Mouse (Mus musculus): ENCODE measurements around the gene Ptprt. TPM values are rescaled to one million over a fixed set of nuclear protein-coding genes. Genes with fewer than 3 reads are reported as not detected.

Ptprt gene
- polyA plus RNA-seq, 1 experiment from 2014 or later, result 14.0 TPM

GRCm38 (mm10) chr2:162581651-162582050 lies 79.3 kb downstream of the Ptprt start:
- Histone ChIP-seq H3K4me2 (no peak overlapping the region), H3K27me3 (replicated peaks) (no peaks in the 10 kb centered on the region), H3K9me3 (replicated peaks) (no peaks in the 10 kb centered on the region), H3K4me1 (no peaks in the 10 kb centered on the region), H3K27ac (replicated peaks) (no peak overlapping the region), H3K36me3 (no peaks in the 10 kb centered on the region), H3K4me3 (replicated peaks) (no peak overlapping the region), H3K9ac (replicated peaks) (no peak overlapping the region)
- 80% methylated on average over 4 of the region's 4 CpGs for WGBS
- no peak for ATAC-seq (ENCODE audit: low FRiP score)

- no peak overlapping the region for H3K27ac ChIP-seq (replicated peaks)
- WGBS, result 94% methylated on average over 7 of the region's 7 CpGs
- H3K4me1 ChIP-seq, result 0 out of 2 replicates have a peak, but pooled peaks cover 3% of the 10 kb centered on the region
- H3K27me3 ChIP-seq (replicated peaks), result no peaks in the 10 kb centered on the region
- H3K9ac ChIP-seq (replicated peaks), result no peak overlapping the region
- H3K36me3 ChIP-seq, result no peaks in the 10 kb centered on the region
- H3K9me3 ChIP-seq (replicated peaks), result no peaks in the 10 kb centered on the region
- ATAC-seq (ENCODE audit: low FRiP score), result no peak
- H3K4me3 ChIP-seq (replicated peaks), result no peak overlapping the region
- no peak overlapping the region for H3K4me2 ChIP-seq
Observed at GRCm38 (mm10) chr2:162577819-162578218, 83.1 kb downstream of the Ptprt start.

GRCm38 (mm10) chr2:162572851-162573250 lies 88.1 kb downstream of the Ptprt start:
- H3K9me3 ChIP-seq (replicated peaks), result no peaks in the 10 kb centered on the region
- no peak for ATAC-seq (ENCODE audit: low FRiP score)
- no peaks in the 10 kb centered on the region for H3K36me3 ChIP-seq
- H3K27ac ChIP-seq (replicated peaks), result no peak overlapping the region
- H3K4me1 ChIP-seq, result 0 out of 2 replicates have a peak, but pooled peaks cover 3% of the 10 kb centered on the region
- H3K9ac ChIP-seq (replicated peaks), result no peak overlapping the region
- H3K4me2 ChIP-seq, result no peak overlapping the region
- 79% methylated on average over 2 of the region's 2 CpGs for WGBS
- H3K27me3 ChIP-seq (replicated peaks), result no peaks in the 10 kb centered on the region
- no peak overlapping the region for H3K4me3 ChIP-seq (replicated peaks)

GRCm38 (mm10) chr2:162571037-162571436 lies 89.9 kb downstream of the Ptprt start:
- no peak for ATAC-seq (ENCODE audit: low FRiP score)
- 93% methylated on average over 12 of the region's 12 CpGs for WGBS

GRCm38 (mm10) chr2:162568308-162569100 lies 92.4 kb downstream of the Ptprt start:
- H3K27ac ChIP-seq (replicated peaks), result no peak overlapping the region
- H3K4me3 ChIP-seq (replicated peaks), result no peak overlapping the region
- no peaks in the 10 kb centered on the region for H3K36me3 ChIP-seq
- H3K27me3 ChIP-seq (replicated peaks), result no peaks in the 10 kb centered on the region
- H3K4me1 ChIP-seq, result no peaks in the 10 kb centered on the region
- no peak overlapping the region for H3K4me2 ChIP-seq
- ATAC-seq (ENCODE audit: low FRiP score), result no peak
- no peaks in the 10 kb centered on the region for H3K9me3 ChIP-seq (replicated peaks)
- WGBS, result 68% methylated on average over 6 of the region's 6 CpGs
- no peak overlapping the region for H3K9ac ChIP-seq (replicated peaks)

More at GRCm38 (mm10) chr2:162571037-162571436, 89.9 kb downstream of the Ptprt start:
- Histone ChIP-seq H3K36me3 (no peaks in the 10 kb centered on the region), H3K4me3 (replicated peaks) (no peak overlapping the region), H3K9me3 (replicated peaks) (no peaks in the 10 kb centered on the region), H3K4me2 (no peak overlapping the region), H3K27me3 (replicated peaks) (no peaks in the 10 kb centered on the region), H3K27ac (replicated peaks) (no peak overlapping the region), H3K4me1 (no peaks in the 10 kb centered on the region), H3K9ac (replicated peaks) (no peak overlapping the region)

- H3K9me3 ChIP-seq (replicated peaks), result no peaks in the 10 kb centered on the region
- no peak overlapping the region for H3K9ac ChIP-seq (replicated peaks)
- H3K4me3 ChIP-seq (replicated peaks), result no peak overlapping the region
- WGBS, result 71% methylated on average over 8 of the region's 8 CpGs
- no peaks in the 10 kb centered on the region for H3K36me3 ChIP-seq
- H3K27me3 ChIP-seq (replicated peaks), result no peaks in the 10 kb centered on the region
- no peak for ATAC-seq (ENCODE audit: low FRiP score)
- peaks cover 15% of the 10 kb centered on the region for H3K4me1 ChIP-seq
- no peak overlapping the region for H3K27ac ChIP-seq (replicated peaks)
- H3K4me2 ChIP-seq, result no peak overlapping the region
Observed at GRCm38 (mm10) chr2:162548312-162548711, 112.6 kb downstream of the Ptprt start.

- H3K4me3 ChIP-seq (replicated peaks), result no peak overlapping the region
- WGBS, result 43% methylated on average over 7 of the region's 7 CpGs
- H3K9ac ChIP-seq (replicated peaks), result no peak overlapping the region
- H3K4me2 ChIP-seq, result no peak overlapping the region
- H3K9me3 ChIP-seq (replicated peaks), result 0 out of 2 replicates have a peak, but pooled peaks cover 3% of the 10 kb centered on the region
- no peak for ATAC-seq (ENCODE audit: low FRiP score)
- H3K36me3 ChIP-seq, result no peaks in the 10 kb centered on the region
- H3K4me1 ChIP-seq, result peaks cover 3% of the 10 kb centered on the region; the same call in 1 of the 2 replicates
- H3K27me3 ChIP-seq (replicated peaks), result no peaks in the 10 kb centered on the region
- H3K27ac ChIP-seq (replicated peaks), result no peak overlapping the region
Observed at GRCm38 (mm10) chr2:162531638-162532037, 129.3 kb downstream of the Ptprt start.

- peaks cover 3% of the 10 kb centered on the region; the same call in 1 of the 2 replicates for H3K4me1 ChIP-seq
- H3K4me3 ChIP-seq (replicated peaks), result no peak overlapping the region
- ATAC-seq (ENCODE audit: low FRiP score), result no peak
- H3K9ac ChIP-seq (replicated peaks), result no peak overlapping the region
- no peak overlapping the region for H3K4me2 ChIP-seq
- no peaks in the 10 kb centered on the region for H3K27me3 ChIP-seq (replicated peaks)
- H3K27ac ChIP-seq (replicated peaks), result no peak overlapping the region
- H3K9me3 ChIP-seq (replicated peaks), result no peaks in the 10 kb centered on the region
- no peaks in the 10 kb centered on the region for H3K36me3 ChIP-seq
- 90% methylated on average over 3 of the region's 3 CpGs for WGBS
Observed at GRCm38 (mm10) chr2:162528911-162529310, 132.0 kb downstream of the Ptprt start.

GRCm38 (mm10) chr2:162515993-162516392 lies 145.0 kb downstream of the Ptprt start:
- no peak overlapping the region for H3K9ac ChIP-seq (replicated peaks)
- no peaks in the 10 kb centered on the region for H3K36me3 ChIP-seq
- H3K4me2 ChIP-seq, result no peak overlapping the region
- no peak overlapping the region for H3K4me3 ChIP-seq (replicated peaks)
- no peaks in the 10 kb centered on the region for H3K27me3 ChIP-seq (replicated peaks)
- no peaks in the 10 kb centered on the region for H3K9me3 ChIP-seq (replicated peaks)
- WGBS, result 70% methylated on average over 8 of the region's 8 CpGs
- no peaks in the 10 kb centered on the region for H3K4me1 ChIP-seq
- H3K27ac ChIP-seq (replicated peaks), result no peak overlapping the region
- ATAC-seq (ENCODE audit: low FRiP score), result no peak

GRCm38 (mm10) chr2:162513072-162513471 lies 147.9 kb downstream of the Ptprt start:
- Histone ChIP-seq H3K4me1 (peaks cover 7% of the 10 kb centered on the region), H3K27ac (replicated peaks) (no peak overlapping the region), H3K9ac (replicated peaks) (no peak overlapping the region), H3K27me3 (replicated peaks) (no peaks in the 10 kb centered on the region), H3K36me3 (no peaks in the 10 kb centered on the region), H3K4me2 (no peak overlapping the region), H3K4me3 (replicated peaks) (no peak overlapping the region), H3K9me3 (replicated peaks) (no peaks in the 10 kb centered on the region)
- no peak for ATAC-seq (ENCODE audit: low FRiP score)
- WGBS, result 91% methylated on average over 4 of the region's 4 CpGs

- no peak overlapping the region for H3K4me2 ChIP-seq
- ATAC-seq (ENCODE audit: low FRiP score), result no peak
Observed at GRCm38 (mm10) chr2:162512094-162512493, 148.9 kb downstream of the Ptprt start.

GRCm38 (mm10) chr2:162509016-162509415 lies 151.9 kb downstream of the Ptprt start:
- Histone ChIP-seq H3K4me3 (replicated peaks) (no peak overlapping the region), H3K27me3 (replicated peaks) (no peaks in the 10 kb centered on the region), H3K36me3 (no peaks in the 10 kb centered on the region), H3K4me1 (peaks cover 13% of the 10 kb centered on the region), H3K9ac (replicated peaks) (no peak overlapping the region), H3K27ac (replicated peaks) (no peak overlapping the region), H3K9me3 (replicated peaks) (no peaks in the 10 kb centered on the region), H3K4me2 (no peak overlapping the region)
- ATAC-seq (ENCODE audit: low FRiP score), result no peak
- 72% methylated on average over 5 of the region's 5 CpGs for WGBS

More at GRCm38 (mm10) chr2:162512094-162512493, 148.9 kb downstream of the Ptprt start:
- Histone ChIP-seq H3K36me3 (no peaks in the 10 kb centered on the region), H3K27ac (replicated peaks) (no peak overlapping the region), H3K27me3 (replicated peaks) (no peaks in the 10 kb centered on the region), H3K4me1 (peaks cover 13% of the 10 kb centered on the region), H3K9ac (replicated peaks) (no peak overlapping the region), H3K9me3 (replicated peaks) (no peaks in the 10 kb centered on the region), H3K4me3 (replicated peaks) (no peak overlapping the region)
- 91% methylated on average over 1 of the region's 1 CpGs for WGBS
